Mouse (Mus musculus) heart, embryonic 16.5 days (tissue): ENCODE measurements around the gene Shkbp1. TPM values are rescaled to one million over a fixed set of nuclear protein-coding genes. Genes with fewer than 3 reads are reported as not detected.

Source experiments
- ATAC-seq: fragments of 200-750 bp; cut with Nextera tagmentation; replicated peaks from 2 replicates; pipeline ENCODE4 v1.8.0; 2017; ENCODE audit warnings: moderate number of reproducible peaks; ENCODE audit not compliant: insufficient read depth, low FRiP score; ENCODE audit errors: extremely low read depth
- H3K27ac ChIP-seq: fragments of 300-500 bp; sonication (generic); 2 replicates; pipeline ENCODE4 v1.5.1; 2014; ENCODE audit warnings: mild to moderate bottlenecking, low read length, control low read depth, moderate library complexity
- H3K27me3 ChIP-seq: fragments of 300-500 bp; sonication (generic); 2 replicates; pipeline ENCODE4 v1.6.1; 2014; ENCODE audit warnings: low read length, mixed read lengths; ENCODE audit not compliant: control insufficient read depth, insufficient read depth
- H3K36me3 ChIP-seq: fragments of 300-500 bp; sonication (generic); 2 replicates; pipeline ENCODE4 v1.6.1; 2014; ENCODE audit not compliant: control insufficient read depth, insufficient read depth
- H3K4me1 ChIP-seq: fragments of 300-500 bp; sonication (generic); 2 replicates; pipeline ENCODE4 v1.6.1; 2014; ENCODE audit warnings: low read length, mixed read lengths; ENCODE audit not compliant: control insufficient read depth, insufficient read depth
- H3K4me2 ChIP-seq: fragments of 300-500 bp; sonication (generic); 2 replicates; pipeline ENCODE4 v1.6.1; 2014; ENCODE audit warnings: low read depth, mild to moderate bottlenecking, control low read depth, low read length
- H3K4me3 ChIP-seq: fragments of 300-500 bp; sonication (generic); 2 replicates; pipeline ENCODE4 v1.5.1; 2014; ENCODE audit warnings: mild to moderate bottlenecking, control low read depth, low read length
- H3K9ac ChIP-seq: fragments of 300-500 bp; sonication (generic); 2 replicates; pipeline ENCODE4 v1.6.1; 2014; ENCODE audit warnings: low read length, control low read depth
- H3K9me3 ChIP-seq: fragments of 300-500 bp; sonication (generic); replicated peaks from 2 replicates; pipeline ENCODE4 v1.6.1; 2016; ENCODE audit warnings: low read length; ENCODE audit not compliant: control insufficient read depth
- WGBS: fragments of 180-500 bp; shearing (Covaris S2); extraction: QIAGEN DNeasy Blood & Tissue Kit; methylation state at CpG from one replicate; pipeline ENCODE4 v1.1.7; 2014; 5-methylcytosine and 5-hydroxymethylcytosine counted together
- polyA plus RNA-seq: library from polyadenylated mRNA; unstranded; fragments of >200 nt; fragmentation: Nextera tagmentation; extraction: Ambion mirVana; gene quantifications from 2 replicates; pipeline ENCODE4 v1.2.1, GENCODE M21; 2015

Shkbp1 gene
- polyA plus RNA-seq, 1 experiment from 2014 or later = 22.3 TPM

DNA sequence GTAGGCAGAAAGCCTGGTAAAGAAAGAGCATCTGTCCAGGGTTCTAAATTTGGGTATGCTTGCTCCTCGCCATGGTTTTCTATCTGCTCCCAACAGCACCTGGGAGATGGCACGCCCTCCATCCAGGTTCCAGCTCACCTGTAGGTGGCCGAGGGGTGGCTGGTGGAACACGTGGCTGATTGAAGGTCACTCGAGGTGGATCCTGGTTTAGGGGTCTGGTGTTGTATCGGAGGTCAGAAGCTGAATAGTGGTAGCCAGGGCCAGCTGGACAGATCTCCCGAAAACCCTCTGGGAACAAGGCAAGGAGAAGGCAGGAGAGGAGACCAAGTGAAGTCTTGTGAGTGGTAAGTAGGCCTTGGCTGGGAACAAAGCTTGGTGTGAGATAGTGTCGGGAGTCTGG is 28.3 kb downstream of the Shkbp1 start:
- Histone ChIP-seq H3K36me3 (no peaks in the 10 kb centered on the region; the same call in 1 of the 2 replicates), H3K9me3 (no peaks in the 10 kb centered on the region), H3K4me2 (no peak overlapping the region), H3K4me1 (peaks cover 32% of the 10 kb centered on the region), H3K4me3 (no peak overlapping the region), H3K27ac (no peak overlapping the region), H3K27me3 (peaks cover 76% of the 10 kb centered on the region), H3K9ac (no peak overlapping the region)
- WGBS = 90% methylated on average over 8 of the region's 8 CpGs
- no peak for ATAC-seq

DNA sequence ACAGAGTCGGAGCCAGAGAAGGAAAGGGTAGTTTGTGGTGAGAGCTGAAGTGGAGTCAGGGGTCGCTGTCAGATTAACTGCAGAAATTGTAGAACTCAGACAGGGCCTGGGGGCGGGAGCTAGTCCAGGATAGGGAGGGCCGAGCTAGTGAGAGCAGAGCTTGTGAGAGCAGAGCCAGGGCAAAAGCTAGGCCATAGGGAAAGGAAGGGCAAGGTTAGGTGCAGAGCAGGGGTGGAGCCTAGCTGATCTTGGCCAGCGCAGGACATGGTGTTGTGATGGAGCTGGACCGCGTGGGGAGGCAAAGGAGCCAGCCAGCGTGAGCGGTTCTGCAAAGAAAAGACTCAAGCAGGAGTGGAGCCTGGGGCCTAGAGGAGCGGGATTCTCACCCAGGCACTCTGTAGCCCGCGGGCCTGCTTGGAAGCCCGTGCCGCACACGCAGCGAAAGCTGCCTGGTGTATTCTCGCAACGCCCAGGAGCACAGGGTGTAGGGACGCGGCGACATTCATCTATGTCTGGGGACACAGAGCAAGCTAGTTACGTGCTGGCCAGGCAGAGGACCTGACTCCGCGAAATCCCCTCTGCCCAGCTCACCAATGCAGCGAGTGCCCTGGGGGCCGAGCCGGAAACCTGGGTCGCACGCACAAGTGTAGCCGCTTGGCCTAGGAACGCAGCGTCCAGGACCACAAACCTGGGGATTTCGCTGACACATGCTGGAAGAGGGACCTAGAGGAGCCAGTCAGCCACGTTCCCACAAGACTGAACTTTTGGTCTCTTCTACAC is 29.5 kb downstream of the Shkbp1 start:
- H3K4me3 ChIP-seq = peak overlapping the region; percentile 30
- H3K36me3 ChIP-seq = no peaks in the 10 kb centered on the region; the same call in 1 of the 2 replicates
- H3K4me2 ChIP-seq = peak overlapping the region; percentile 49
- H3K27me3 ChIP-seq = peaks cover 74% of the 10 kb centered on the region
- H3K27ac ChIP-seq = no peak overlapping the region
- no peak overlapping the region for H3K9ac ChIP-seq
- H3K4me1 ChIP-seq = peaks cover 24% of the 10 kb centered on the region
- ATAC-seq = no peak
- H3K9me3 ChIP-seq = no peaks in the 10 kb centered on the region
- 42% methylated on average over 34 of the region's 34 CpGs for WGBS

DNA sequence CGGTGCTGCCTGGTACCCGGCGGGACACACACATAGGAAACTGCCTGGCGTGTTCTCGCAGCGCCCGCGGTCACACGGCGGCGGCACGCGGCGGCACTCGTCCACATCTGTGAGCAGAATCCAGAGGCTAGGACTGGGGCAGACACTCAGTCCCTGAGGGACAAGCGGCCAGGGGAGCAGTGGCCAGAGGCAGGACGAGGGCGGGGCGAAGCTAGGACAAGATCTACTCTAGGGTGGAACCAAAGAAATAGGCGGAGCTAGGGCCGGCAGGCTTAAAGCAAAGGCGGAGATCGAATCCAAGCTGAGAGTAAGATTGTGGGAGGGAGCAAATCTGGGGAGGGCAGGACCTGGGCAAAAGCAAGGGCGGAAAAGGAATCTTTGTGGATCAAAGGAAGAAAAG is 30.1 kb downstream of the Shkbp1 start:
- ATAC-seq = 0 out of 2 replicates have a peak, but pooled peaks have one; percentile 42
- H3K27ac ChIP-seq = no peak overlapping the region
- peaks cover 71% of the 10 kb centered on the region for H3K27me3 ChIP-seq
- WGBS = 8% methylated on average over 24 of the region's 24 CpGs
- peaks cover 21% of the 10 kb centered on the region for H3K4me1 ChIP-seq
- no peak overlapping the region for H3K9ac ChIP-seq
- H3K36me3 ChIP-seq = no peaks in the 10 kb centered on the region; the same call in 1 of the 2 replicates
- peak overlapping the region; percentile 30 for H3K4me3 ChIP-seq
- peak overlapping the region; percentile 49 for H3K4me2 ChIP-seq
- no peaks in the 10 kb centered on the region for H3K9me3 ChIP-seq

DNA sequence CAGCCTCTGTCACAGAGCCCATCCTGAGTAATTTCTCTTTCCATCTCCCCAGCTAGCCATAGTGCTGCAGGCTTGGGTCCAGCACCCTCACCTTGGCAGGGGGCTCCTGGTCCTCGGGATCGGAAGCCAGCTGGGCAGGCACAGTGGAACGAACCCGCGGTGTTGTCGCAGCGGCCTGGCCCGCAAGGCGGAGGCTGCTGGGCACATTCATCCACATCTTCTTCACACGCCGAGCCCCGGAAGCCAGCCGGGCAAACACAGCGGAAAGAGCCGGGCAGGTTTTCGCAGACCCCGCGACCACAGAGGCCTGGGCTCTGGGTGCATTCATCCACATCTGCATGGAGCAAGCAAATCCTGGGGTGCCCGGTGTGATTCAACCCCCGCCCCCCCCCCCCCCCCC is 30.9 kb downstream of the Shkbp1 start:
- Histone ChIP-seq H3K27ac (no peak overlapping the region), H3K27me3 (peaks cover 64% of the 10 kb centered on the region), H3K4me1 (peaks cover 14% of the 10 kb centered on the region), H3K9me3 (no peaks in the 10 kb centered on the region), H3K4me2 (no peak overlapping the region), H3K36me3 (no peaks in the 10 kb centered on the region; the same call in 1 of the 2 replicates), H3K9ac (no peak overlapping the region), H3K4me3 (no peak overlapping the region)
- ATAC-seq = no peak
- WGBS = 51% methylated on average over 19 of the region's 20 CpGs

DNA sequence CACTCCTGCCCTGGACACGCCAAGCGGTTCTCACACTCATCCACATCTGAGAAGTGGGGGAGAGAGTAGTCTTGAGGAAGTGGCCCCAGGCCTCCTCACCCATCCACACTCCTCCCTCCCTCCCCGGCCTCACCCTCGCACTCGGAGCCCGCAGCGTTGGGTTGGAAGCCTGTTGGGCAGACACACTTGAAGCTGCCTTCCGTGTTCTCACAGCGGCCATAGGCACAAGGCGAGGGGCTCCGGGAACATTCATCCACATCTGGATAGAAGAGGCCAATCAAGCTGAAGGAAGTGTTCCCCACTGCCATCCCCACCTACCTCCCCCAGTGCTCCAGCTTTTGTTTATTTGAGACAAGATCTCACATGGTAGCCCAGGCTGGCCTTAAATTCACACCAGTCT is 31.7 kb downstream of the Shkbp1 start:
- 98% methylated on average over 11 of the region's 11 CpGs for whole genome bisulfite sequencing
- no peaks in the 10 kb centered on the region; the same call in 1 of the 2 replicates for H3K36me3 ChIP-seq
- no peak for ATAC-seq

DNA sequence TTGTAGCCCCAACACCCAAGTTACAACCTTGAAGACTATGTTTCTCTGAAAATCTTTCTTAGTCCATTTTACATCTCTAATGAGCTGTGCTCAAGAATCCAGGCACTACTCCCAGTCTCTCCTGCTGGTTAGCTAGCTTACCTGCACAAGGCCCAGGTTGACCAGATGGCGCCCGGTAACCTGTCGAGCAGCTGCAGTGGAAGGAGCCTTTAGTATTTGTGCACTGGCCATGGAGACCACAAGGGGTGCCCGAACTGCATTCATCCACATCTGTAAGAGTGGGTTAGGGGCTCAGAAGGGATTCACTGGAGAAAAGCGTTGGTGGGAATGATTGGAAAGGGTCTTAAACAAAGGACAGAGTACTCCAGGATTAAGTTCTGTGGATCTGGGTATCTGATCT is 32.8 kb downstream of the Shkbp1 start:
- Histone ChIP-seq H3K9me3 (no peaks in the 10 kb centered on the region), H3K36me3 (no peaks in the 10 kb centered on the region; the same call in 1 of the 2 replicates), H3K4me3 (no peak overlapping the region), H3K4me2 (no peak overlapping the region), H3K9ac (no peak overlapping the region), H3K4me1 (peaks cover 3% of the 10 kb centered on the region), H3K27me3 (peaks cover 47% of the 10 kb centered on the region), H3K27ac (no peak overlapping the region)
- WGBS = 91% methylated on average over 5 of the region's 5 CpGs
- ATAC-seq = no peak

More for the DNA sequence above, 31.7 kb downstream of the Shkbp1 start:
- no peaks in the 10 kb centered on the region for H3K9me3 ChIP-seq
- H3K4me2 ChIP-seq = no peak overlapping the region
- peaks cover 58% of the 10 kb centered on the region for H3K27me3 ChIP-seq
- H3K4me1 ChIP-seq = peaks cover 7% of the 10 kb centered on the region
- H3K27ac ChIP-seq = no peak overlapping the region
- H3K9ac ChIP-seq = no peak overlapping the region
- H3K4me3 ChIP-seq = no peak overlapping the region

DNA sequence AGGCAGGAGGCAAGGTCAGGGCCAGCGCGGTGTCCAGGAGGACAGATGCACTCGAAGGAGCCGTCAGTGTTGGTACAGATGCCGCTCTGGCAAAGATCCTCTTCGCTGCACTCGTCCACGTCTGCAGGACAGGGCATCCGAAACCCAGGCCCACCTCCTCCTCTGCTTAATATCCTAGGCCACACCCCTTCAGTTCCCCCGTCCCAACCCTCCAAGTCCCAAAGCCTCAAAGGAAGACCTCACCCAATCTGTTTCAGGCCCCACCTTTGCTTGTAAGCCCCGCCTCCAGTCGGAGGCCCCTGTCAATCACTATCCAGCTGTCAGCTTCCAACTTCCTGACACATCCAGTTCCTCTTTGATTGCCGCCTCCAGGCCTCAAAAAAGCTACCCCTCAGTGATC is 33.5 kb downstream of the Shkbp1 start:
- ATAC-seq = no peak
- Histone ChIP-seq H3K36me3 (peaks cover 3% of the 10 kb centered on the region; the same call in 1 of the 2 replicates), H3K27ac (no peak overlapping the region), H3K4me2 (no peak overlapping the region), H3K9me3 (no peaks in the 10 kb centered on the region), H3K4me1 (peaks cover 3% of the 10 kb centered on the region), H3K9ac (no peak overlapping the region), H3K27me3 (peaks cover 40% of the 10 kb centered on the region), H3K4me3 (no peak overlapping the region)
- 30% methylated on average over 13 of the region's 13 CpGs for WGBS

DNA sequence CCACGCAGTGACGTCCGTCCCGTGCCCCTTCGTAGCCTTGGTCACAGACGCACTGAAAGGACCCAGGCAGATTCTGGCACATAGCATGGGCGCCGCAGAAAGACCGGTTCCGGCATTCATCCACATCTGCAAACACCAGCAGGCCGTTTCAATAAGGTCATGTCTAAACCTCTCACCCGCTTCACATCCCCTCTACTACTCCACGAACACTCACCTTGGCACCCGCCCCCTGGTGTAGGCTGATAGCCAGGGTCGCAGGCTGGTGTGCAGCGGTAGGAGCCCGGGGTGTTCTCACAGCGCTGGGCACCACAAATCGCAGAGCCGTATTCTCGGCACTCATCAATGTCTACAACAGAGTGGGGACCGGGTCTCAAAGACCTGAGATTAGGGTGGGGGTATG is 36.4 kb downstream of the Shkbp1 start:
- no peak overlapping the region for H3K4me3 ChIP-seq
- peaks cover 7% of the 10 kb centered on the region for H3K36me3 ChIP-seq
- no peak for ATAC-seq
- WGBS = 84% methylated on average over 22 of the region's 22 CpGs
- peaks cover 22% of the 10 kb centered on the region for H3K27me3 ChIP-seq
- H3K27ac ChIP-seq = no peak overlapping the region
- H3K4me1 ChIP-seq = no peaks in the 10 kb centered on the region
- no peak overlapping the region for H3K9ac ChIP-seq
- peaks cover 3% of the 10 kb centered on the region; the same call in 1 of the 2 replicates for H3K9me3 ChIP-seq
- H3K4me2 ChIP-seq = no peak overlapping the region

DNA sequence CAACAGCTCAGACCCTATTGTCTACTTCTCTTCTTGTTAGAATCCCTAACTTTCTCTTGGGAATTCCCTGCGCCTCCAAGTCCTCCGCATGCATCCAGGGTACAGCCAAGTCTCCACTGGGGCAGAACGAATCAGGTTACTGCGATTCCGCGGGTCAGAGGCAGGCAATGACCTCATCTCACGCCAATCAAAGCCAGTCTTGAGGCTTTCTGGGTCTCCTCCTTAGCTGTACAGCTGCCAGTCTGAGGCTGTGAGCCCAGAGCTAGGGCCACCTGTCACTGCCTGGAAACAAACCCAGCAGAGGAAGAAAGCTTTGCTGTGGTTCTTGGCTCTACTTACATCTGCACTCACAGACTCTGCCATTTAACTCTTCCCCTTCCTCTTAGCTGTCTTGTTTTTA is 39.9 kb downstream of the Shkbp1 start:
- peaks cover 14% of the 10 kb centered on the region for H3K36me3 ChIP-seq

More for the DNA sequence above, 39.9 kb downstream of the Shkbp1 start:
- Histone ChIP-seq H3K4me1 (no peaks in the 10 kb centered on the region), H3K4me2 (no peak overlapping the region), H3K4me3 (no peak overlapping the region), H3K9ac (no peak overlapping the region), H3K27me3 (no peaks in the 10 kb centered on the region), H3K9me3 (peaks cover 12% of the 10 kb centered on the region), H3K27ac (peak overlapping the region; percentile 35; the same call in 1 of the 2 replicates)
- peak; percentile 74 for ATAC-seq
- 44% methylated on average over 7 of the region's 7 CpGs for WGBS
